Mouse (Mus musculus): ENCODE data around the gene Pard3b.

DNA sequence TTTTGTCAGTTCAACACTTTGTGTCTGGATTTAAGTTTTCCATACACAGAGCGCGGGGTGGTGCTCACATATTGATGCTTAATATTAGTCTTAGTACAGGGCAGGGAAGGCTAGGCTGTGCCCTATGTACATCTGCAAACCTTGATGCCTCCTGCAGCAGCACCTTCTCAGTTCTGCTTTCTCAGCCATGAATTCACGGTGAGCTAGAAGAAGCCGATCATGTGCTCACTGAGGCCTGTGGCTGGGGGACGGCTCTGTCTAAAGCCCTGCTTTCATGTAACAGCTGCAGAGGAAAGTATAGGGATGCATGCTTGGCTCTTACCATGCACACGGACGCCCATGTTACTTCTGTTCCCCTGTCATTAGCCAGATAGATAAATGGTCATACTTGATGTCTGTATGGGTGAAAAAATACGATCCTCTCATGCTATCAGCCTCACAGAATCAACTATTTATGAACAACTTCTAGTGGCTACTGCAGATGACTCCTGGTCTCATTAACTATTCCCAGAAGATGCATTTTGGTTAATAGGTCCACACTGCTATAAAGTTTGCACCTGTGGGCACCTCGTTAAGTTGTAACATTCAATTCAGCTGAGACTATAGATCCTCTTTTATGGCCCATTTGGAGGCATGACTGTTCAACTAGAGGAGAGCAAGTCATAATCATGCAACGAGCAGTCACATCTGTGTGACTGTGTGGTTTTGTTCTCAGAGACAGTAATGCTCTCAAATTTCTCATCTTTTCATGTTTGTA is 60.0 kb downstream of the Pard3b start:
- TF ChIP-seq FLI1 (IDR thresholded peaks at IDR 0.05; ENCODE audit: low read length) (no peak), GATA1 (IDR thresholded peaks at IDR 0.05; ENCODE audit: borderline replicate concordance, low read length) (no peak)

Measured in megakaryocyte, embryonic 14.5 days (primary cell).